Mouse (Mus musculus) urinary bladder, postnatal 10 days (tissue): ENCODE data around the gene Tenm3.

Experiments
- DNase-seq: peaks from one replicate; pipeline ENCODE4 v3.0.0; 2022; ENCODE audit warnings: low spot score

The Tenm3 gene

DNA sequence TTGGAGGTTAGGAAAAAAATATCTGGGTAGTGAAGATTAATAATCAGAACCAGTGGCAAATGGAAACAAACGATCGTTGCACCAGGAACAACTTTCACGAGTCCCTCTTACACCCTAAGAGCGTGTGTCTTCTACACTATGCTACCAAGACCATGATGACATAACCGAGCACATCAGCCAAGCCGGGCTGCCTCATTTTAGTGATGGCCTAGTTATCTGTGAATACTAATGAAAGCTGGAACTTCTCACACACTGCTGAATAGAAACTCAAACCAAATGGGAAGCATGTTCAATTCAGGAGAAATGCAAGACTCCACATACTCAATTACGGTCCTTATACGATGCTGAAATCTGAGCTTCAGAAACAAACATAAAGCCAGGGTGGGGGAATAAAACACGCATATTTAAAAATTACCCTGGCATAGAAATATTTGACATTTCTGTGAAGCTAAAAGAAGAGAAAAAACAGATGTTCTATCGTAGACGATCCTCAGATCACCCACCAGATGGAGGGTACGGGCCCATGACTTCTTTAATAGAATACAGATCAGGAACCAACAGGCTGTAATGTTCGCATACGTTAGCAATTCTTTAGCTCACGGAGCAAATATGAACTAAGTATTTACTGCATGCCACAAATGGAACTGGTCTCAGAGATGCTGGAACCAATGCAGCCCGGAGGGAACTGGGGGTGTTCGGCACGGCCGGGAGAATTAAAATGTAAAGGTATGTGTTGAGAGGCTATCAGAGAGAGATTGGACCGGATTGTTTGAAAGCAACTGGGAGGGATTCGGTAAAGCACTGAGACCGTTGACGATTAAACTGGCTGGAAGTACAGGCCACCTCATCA is 393.1 kb downstream of the Tenm3 start:
- DNase-seq: no peak

GRCm38 (mm10) chr8:48449625-48450024 is 394.1 kb downstream of the Tenm3 start:
- no peak for DNase-seq

GRCm38 (mm10) chr8:48445690-48446089 is 398.1 kb downstream of the Tenm3 start:
- DNase-seq: no peak

DNA sequence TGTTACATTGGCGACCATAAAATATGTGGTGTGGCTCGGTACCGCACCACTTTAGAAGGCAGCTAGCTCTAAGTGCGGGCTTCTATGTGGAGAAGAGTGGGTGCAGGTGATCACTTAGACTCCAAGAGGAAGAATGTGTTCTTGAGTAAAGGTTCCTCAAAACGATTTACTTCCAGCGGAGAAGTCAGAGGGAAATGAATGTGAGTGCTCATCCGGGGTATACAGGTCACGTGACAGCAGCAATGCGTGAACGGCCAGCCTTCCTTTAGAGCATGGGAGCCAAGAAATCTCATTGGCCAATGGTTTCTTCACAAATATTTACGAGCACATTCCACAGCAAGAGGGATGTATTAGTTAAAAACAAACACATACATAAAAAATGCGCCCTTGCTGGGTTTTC is 404.3 kb downstream of the Tenm3 start:
- no peak for DNase-seq

DNA sequence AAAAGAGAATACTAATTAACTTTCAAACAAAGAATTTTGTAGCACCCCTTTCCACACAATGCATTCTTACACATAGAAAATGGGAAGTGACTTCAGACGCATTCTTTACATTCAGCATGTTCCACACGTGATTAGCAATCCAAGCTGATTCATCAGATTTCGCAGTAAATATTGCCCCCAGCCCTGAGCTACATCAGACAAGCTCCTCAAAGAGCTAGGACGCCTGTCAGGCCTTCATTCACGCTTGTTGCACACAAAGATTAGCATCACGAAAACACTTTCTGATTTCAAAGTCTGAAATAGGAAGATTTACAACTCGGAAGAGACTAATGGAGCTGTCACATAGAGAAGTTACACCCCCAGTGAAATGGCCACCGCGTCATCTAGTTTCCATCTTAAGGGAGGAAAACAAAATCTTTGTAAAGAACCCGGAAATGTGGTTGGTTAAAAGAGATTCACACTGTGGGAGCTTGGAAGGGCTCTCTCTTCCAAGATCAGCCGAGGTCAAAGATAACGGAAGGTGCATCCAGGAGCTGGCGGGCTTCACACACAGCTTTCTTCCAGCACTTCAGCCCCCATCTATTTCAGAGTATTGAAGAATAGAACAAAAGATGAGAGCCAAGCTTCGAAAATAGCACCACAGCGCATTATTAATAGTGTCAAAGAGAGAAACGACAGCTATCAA is 406.1 kb downstream of the Tenm3 start:
- no peak for DNase-seq

- no peak for DNase-seq
These were observed 418.6 kb downstream of the Tenm3 start for GRCm38 (mm10) chr8:48425101-48425500.

- DNase-seq: no peak
These were observed 426.0 kb downstream of the Tenm3 start for GRCm38 (mm10) chr8:48417714-48418113.

- DNase-seq: no peak
These were observed 432.8 kb downstream of the Tenm3 start for GRCm38 (mm10) chr8:48410916-48411315.

DNA sequence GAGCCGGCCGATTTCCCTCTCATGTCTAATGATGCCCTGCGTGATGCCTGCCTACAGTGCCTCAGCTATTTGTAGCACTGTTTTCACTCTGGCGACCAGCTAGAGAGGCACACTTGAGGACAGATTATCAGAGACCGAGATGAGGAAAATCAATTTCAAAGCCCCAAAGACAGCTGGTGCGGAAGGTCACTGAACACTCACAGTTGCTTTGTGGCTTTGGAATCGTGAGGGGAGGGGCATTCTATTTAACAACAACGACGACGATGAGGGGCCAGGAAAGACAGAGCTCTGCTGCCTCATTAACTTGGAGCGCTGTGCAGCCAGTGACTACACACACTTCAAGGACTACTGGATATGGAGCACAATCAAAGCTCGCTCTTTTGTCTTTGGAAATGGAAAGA is 443.2 kb downstream of the Tenm3 start:
- no peak for DNase-seq

- no peak for DNase-seq
These were observed 457.9 kb downstream of the Tenm3 start for GRCm38 (mm10) chr8:48385833-48386232.

- DNase-seq: no peak
These were observed 463.7 kb downstream of the Tenm3 start for GRCm38 (mm10) chr8:48380035-48380434.

GRCm38 (mm10) chr8:48376774-48377173 is 467.0 kb downstream of the Tenm3 start:
- DNase-seq: no peak

GRCm38 (mm10) chr8:48375183-48375582 is 468.6 kb downstream of the Tenm3 start:
- no peak for DNase-seq

- DNase-seq: no peak
These were observed 470.3 kb downstream of the Tenm3 start for GRCm38 (mm10) chr8:48373404-48373803.

DNA sequence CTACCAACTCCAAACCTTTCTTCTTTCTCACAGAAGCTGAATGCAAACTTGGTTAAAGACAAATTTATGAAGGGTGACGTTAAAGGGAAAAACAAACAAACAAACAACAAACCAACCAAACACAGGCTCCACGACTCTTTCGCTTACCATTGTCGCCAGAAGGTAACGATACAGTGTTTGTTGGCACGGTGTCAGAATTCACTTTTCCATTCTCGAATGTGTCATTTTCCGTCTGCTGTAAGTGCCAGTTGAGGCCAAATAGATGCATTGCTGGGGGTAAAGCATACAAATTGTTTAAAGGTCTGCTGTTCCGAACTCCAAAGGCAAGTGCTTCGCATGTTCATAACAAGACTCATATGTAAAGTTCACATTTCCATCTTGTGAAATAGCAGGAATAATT is 476.6 kb downstream of the Tenm3 start:
- no peak for DNase-seq

DNA sequence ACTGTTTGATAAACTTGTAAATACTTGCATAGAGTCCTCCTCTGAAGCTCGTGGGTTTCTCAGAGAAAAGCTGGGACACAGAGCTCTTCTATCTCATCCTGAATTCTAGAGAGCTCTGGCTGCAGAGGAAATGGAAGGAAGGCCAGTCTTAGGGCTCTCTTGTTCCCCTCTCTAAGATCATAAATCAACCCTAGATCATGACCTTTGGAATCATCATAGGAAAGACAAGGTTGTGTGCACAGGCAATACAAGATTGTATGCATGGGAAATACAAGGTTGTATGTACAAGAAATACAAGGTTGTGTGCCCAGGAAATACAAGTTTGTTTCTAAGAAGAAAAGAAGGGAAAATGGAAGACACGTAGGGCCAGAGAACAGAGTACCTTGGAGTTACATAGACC is 486.9 kb downstream of the Tenm3 start:
- no peak for DNase-seq

DNA sequence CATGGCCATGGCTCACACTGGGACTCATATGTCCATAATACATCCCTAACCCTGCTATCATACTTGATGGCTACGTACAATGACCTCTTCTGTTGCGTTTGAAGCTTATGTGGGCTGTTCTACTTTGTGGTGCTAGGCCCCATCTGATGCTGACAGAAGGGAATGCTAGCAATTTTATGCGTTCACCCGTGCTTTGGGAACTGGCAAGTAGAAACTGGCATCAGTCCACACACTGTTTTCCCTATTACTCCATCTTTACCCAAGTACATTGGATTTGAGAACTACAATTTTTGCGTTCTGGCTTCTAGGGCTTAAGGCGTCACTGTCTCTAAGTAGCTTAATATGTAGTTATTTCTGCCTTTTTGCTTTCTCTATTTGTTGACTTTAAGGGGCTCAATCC is 490.3 kb downstream of the Tenm3 start:
- no peak for DNase-seq

DNA sequence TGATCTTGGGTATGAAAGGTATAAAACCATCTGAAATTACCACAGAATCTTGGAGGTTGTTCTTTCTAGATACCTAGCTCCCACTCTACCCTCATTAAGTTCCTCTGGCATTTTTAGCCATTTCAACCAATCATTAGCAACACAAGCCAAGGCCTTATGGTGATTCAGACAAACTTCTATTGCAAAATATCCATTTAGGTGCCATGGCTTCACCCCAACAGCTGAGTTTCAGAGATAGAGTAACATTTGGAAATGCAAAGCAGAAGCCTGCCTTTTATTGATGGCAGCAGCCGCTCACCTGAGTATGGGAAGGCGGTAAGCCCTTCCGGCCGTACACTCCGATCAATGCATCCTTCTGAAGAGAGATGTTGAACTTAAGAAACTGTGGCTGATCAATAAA is 494.9 kb downstream of the Tenm3 start:
- DNase-seq: no peak

DNA sequence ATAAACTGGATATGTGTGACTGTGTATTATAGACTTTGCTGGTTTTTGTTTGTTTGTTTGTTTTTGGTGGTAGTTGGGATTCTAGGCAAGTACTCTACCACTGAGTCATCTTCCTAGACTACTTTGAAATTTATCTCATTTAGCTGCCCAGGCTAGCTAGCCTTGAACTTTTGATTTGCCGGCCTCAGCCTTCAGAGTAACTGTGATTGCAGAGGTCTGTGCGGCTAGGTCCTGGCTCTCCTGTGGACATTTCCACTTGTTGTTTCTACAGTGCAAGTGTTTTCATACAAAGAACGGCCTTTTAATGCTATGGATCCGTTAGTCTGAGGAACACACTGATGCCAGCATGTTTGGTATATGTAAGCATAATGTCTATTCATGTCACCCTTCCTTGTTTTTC is 495.4 kb downstream of the Tenm3 start:
- no peak for DNase-seq

DNA sequence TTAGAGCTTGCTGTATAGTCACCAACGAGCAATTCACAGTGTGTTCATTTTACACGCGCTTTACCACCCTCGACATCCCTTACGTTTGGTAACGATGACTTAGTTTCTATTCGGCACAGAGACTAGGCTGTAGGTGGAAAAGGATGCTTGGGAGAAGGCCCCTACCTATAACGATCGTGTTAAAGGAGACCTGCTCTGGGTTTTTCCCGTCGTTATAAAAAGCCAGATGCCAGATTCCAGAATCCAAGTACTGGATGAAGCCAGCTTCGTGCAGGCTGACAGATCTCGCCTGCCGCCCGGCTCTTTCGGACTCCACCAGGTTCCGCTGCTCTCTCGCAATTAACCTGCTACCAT is 500.7 kb downstream of the Tenm3 start:
- DNase-seq: no peak

- no peak for DNase-seq
These were observed 501.3 kb downstream of the Tenm3 start for GRCm38 (mm10) chr8:48342321-48343066.

- no peak for DNase-seq
These were observed 502.1 kb downstream of the Tenm3 start for GRCm38 (mm10) chr8:48341692-48342091.

DNA sequence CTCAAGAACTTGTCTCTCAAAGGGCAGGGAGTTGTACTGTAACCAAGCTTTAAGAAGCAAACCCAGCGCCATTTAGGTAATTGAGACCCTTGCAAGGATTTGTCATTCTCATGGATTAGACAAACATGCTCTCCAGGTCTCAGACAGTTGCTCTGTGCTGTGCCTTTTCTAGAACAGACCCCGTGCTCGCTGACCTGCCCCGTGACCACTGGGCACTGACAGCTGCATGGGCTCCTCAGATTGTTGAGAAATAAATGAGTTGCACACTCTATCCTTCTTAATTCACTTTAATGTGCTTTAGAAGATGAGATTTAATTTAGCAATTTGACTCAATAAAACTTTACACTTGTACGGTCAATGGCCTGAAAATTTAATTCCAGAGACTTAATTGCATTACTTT is 502.5 kb downstream of the Tenm3 start:
- no peak for DNase-seq
